Mouse (Mus musculus) spleen, adult 2 months (tissue): ENCODE results near the gene Osbpl2.

Experiments
- CTCF ChIP-seq: fragments of 200-500 bp; IDR thresholded peaks from 2 replicates; pipeline ENCODE4 v1.5.1; 2011; ENCODE audit warnings: mild to moderate bottlenecking, inconsistent platforms; ENCODE audit not compliant: insufficient read depth, insufficient read length, insufficient replicate concordance; ENCODE audit errors: extremely low read depth
- POLR2A ChIP-seq: fragments of 200-500 bp; IDR thresholded peaks from 2 replicates; pipeline ENCODE4 v1.6.1; 2011; ENCODE audit warnings: low read depth, low read length, inconsistent platforms

GRCm38 (mm10) chr2:180124192-180124591 is 5.1 kb downstream of the Osbpl2 start:
- no peak for TF ChIP-seq POLR2A
- TF ChIP-seq CTCF: no peak
